Mouse (Mus musculus): ENCODE results near the gene Cd46.

DNA sequence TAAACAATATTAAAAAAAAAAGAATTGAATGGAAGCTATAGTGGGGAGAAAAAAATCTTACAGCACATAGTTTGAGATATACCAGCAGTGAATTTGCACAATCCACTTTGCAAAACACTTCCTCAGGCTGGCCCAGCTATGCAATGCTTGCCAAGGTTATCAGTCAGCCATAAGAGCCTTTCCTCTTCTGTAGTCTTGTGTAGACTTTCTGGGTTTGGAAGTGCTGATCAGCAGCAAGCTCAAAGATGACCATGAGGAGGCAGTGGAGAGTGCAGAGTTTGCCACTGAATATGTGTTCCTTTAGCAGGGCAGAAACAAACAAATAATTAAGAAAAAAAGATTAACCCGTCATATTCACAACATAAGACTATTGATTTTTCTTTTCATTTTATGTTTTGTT, 103.0 kb downstream of the Cd46 start:
- TF ChIP-seq GATA1 (IDR thresholded peaks at IDR 0.05; ENCODE audit: low read length) (no peak), TAL1 (IDR thresholded peaks at IDR 0.05; ENCODE audit: low read length) (no peak)
